Mouse (Mus musculus) spleen, postnatal 10 days (tissue): Measurements from ENCODE around the gene Aak1.
A peak's percentile ranks its signal among the peaks of the same experiment; 100 is the strongest.

Experiments
- DNase-seq, 2 experiments: peaks; one replicate each; pipeline ENCODE4 v3.0.0; 2021 to 2022; ENCODE audit warnings: low spot score in 2 of 2

The Aak1 gene

GRCm38 (mm10) chr6:86959006-86959405, 109.7 kb downstream of the Aak1 start:
- DNase-seq = no peak

- no peak for DNase-seq
Observed at GRCm38 (mm10) chr6:86963987-86964685, 114.8 kb downstream of the Aak1 start.

DNA sequence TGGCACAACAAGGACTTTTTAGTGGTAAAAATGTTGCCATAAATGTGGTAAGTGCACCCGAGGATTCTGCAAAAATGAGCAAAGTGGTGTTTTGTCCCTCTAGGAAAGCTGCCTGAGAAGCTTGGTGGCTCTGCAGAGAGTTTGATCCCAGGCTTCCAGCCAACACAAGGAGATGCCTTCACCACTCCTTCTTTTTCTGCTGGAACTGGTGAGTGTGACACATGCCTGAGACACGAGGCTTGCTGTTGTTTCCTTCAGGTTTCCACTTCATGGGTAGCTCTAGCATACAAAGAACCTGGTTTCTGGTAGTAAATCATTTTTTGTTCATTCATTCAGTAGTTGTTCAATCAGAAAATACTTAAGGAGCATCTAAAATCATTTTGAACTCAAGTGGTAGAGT, 117.8 kb downstream of the Aak1 start:
- DNase-seq = no peak

- no peak for DNase-seq
Observed at GRCm38 (mm10) chr6:86973956-86974355, 124.6 kb downstream of the Aak1 start.

DNA sequence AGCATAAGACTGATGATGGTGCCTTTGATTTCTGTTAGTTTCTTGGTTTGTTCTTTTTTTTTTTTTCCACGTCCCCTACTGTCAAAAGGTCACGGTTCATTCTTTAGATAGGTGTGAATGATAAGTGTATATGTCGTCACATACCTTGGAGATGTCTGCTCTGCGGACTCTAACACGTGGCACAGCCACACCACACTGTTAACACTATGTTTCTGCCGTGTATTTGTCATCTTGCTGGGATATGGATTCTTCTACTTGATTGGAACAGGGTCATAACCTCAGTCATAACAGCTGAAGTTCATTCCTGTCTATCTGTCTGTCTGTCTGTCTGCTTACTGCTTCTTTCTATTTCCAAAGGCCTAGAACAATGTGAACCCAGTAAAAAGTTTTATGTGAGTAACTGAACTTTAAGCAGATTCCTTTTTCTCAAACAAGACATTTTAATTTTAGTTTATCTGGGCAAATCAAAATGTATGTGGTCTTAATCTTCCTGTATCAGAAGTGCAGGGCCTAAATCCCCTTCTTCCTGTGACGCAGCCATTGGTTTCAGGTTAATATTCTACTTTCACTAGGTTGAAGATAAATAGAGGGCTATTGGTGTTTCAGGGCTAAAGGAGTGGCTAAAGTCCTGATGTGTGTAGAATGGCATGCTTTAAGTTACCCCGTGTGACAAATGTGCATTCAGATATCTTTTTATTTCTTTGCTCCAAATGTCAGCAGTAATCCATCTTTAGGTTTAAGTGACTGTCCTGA, 129.0 kb downstream of the Aak1 start:
- DNase-seq = no peak

DNA sequence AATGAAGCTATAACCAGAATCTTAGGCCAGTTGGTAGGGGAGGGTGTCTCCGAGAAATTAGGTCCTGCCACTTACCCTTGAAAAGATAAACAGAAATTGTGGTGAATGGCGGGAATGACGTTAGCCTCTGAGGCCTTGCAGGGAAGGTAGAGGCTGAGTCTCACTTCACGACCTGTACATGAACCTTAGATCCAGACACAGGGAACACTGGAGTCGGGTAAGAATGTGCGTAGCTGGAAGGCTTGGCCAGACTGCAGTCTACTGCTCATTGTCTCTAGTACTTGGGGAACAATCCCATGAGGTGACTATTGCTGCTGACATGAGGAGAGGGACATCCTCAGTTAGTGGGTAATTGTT, 129.6 kb downstream of the Aak1 start:
- no peak for DNase-seq

- no peak for DNase-seq
Observed at GRCm38 (mm10) chr6:86981206-86981605, 131.9 kb downstream of the Aak1 start.

- DNase-seq = no peak
Observed at GRCm38 (mm10) chr6:86985314-86986106, 136.2 kb downstream of the Aak1 start.

- no peak for DNase-seq
Observed at GRCm38 (mm10) chr6:86989576-86989975, 140.3 kb downstream of the Aak1 start.

DNA sequence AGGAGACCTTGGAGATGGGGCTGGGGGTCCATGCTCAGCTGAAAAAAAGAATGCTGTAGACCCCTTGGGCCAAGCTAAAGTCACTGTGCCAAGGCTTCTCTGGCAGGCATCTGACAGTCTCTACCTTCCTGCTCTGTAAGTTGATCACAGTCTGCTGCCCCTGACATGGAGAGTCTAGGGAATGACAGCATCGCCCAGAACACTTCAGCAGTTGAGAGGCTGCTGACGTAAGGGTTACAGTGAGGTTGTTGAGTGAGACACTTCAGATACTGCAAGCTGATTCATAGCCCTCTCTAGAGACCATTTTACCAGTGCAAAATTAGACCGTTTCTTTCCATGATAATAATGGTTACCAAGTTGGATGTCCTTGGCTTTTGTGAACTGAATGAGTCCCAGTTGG, 141.7 kb downstream of the Aak1 start:
- DNase-seq = no peak

- DNase-seq = no peak
Observed at GRCm38 (mm10) chr6:86992349-86992748, 143.0 kb downstream of the Aak1 start.

DNA sequence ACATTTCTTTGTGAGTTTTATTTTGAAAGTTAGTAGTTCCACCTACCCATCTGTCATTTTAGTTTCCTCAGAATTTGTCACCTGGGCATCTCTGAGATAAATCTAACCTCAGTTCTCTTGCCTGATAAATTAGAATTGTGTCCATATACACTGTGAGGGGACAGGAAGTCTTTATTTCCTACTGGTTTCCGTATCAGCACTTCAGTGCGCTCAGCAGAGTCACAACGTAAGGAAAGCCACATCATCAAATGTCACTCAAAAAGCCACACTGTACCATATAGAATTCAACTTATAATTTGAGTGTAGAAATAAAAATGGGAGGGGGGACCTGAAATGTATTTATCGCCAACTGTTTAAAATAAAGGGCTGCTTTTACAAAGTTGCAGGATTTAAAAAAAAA, 144.9 kb downstream of the Aak1 start:
- no peak for DNase-seq

- DNase-seq = no peak
Observed at GRCm38 (mm10) chr6:86996629-86997307, 147.5 kb downstream of the Aak1 start.

DNA sequence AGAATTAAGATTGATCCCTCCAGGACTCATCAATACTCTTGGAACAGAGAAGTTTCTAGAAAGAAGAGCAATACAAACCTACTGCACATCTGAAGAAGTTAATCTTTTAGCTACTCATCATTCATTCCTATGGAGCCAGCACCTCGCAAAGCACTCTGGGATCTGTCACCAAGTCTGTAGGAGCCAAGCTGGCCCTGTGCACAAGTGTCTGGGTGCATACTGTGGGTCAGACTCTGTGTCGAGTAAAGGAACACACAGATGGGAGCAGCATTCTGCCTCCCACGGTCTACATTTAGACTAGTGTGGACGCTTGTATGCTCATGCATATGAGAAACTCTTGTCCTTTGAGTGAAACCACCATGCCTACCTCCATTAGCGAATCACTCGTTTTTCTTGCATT, 148.0 kb downstream of the Aak1 start:
- DNase-seq = no peak

DNA sequence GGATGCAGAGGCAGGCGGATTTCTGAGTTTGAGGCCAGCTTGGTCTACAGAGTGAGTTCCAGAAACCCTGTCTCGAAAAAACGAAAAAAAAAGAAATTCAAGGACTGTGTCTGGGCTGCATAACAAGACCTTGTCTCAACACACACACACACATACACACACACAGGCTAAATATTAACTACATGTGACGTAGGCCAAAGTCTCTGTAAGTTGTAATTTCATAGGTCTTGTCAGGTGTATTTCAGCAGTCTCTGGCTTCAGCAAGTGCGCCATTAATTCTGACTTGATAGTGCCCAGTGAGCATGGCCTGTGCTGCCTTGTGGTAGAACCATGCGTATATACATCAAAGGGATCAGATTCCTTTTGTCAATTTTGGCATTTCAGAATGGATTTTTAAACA, 152.7 kb downstream of the Aak1 start:
- DNase-seq = no peak

DNA sequence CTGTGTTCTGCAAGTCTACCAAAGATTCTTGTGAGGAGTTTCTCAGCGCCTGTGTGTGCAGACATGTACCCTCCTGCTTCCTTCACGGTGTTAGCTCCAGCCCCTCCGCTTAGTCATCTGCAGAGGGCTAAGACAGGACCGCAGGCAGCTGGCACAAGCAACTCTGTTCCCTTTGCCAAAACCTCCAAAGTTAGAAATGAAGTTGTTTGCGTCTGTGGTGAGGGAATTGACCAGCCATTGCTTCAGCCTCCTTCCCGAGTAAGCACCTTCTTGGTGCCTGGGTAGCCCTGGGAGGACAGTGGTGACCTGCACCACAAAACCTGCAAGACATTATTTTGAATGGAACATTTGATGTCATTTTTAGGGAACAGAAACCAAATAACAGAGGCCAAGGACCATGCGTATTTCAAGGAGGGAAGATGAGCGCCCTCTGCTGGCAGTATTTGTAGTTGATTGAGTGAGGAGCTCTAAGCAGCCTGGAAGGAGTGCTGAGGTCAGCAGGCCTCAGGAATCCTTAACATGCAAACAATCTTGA, 153.3 kb downstream of the Aak1 start:
- DNase-seq = peak; percentile 76 to 91

DNA sequence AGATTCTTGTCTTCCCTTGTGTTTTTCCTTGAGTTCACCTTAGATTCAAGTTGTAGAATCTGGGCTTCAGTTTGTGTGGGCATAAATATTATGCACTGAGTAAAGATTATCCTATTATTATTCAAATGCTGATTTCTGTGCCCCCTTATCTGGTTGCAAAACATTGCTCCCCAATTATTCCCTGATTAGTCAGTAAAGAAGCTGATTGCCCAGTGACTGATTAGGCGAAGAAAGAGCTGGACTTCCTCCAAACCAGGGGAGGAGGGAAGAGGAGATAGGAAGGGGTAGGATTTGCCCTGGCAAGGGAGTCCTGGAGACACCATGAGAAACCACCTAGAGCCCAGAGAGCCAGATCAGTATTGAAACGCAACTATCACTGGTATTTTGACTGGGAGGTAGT, 154.8 kb downstream of the Aak1 start:
- no peak for DNase-seq

DNA sequence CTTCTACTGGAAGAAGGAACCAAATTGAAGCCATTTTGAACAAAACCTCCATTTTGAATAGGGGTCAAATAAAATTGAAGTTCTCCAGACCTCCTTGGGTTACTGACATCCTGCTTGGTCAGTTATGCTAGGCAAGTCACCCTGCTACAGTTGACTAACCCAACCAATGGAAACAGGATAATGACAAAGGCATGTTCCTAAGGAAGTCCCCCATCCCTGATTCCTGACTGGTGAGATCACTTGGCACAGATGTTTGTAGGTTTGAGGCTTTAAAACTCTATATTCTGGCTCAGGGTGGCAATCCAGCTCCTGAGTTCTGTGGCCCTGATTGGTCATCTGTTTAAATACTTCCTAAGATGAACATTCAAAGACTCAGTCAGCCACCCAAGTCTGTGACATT, 156.3 kb downstream of the Aak1 start:
- no peak for DNase-seq

- DNase-seq = no peak
Observed at GRCm38 (mm10) chr6:87008887-87009286, 159.6 kb downstream of the Aak1 start, which contains the start of gene Nfu1. Gene Nfu1 (plus strand): TSS chr6:87009236.

- peak; percentile 91 to 97 for DNase-seq
Observed at GRCm38 (mm10) chr6:87009692-87010328, 160.5 kb downstream of the Aak1 start.

- DNase-seq = peak in 1 of 2 experiments; percentile 60
Observed at GRCm38 (mm10) chr6:87016916-87017315, 167.6 kb downstream of the Aak1 start.
